Mouse (Mus musculus): ENCODE results near the gene Irak3. TPM values are rescaled to one million over a fixed set of nuclear protein-coding genes. Genes with fewer than 3 reads are reported as not detected.

Gene Irak3
- polyA plus RNA-seq, 2 experiments, result 1.9 to 3.2 TPM

DNA sequence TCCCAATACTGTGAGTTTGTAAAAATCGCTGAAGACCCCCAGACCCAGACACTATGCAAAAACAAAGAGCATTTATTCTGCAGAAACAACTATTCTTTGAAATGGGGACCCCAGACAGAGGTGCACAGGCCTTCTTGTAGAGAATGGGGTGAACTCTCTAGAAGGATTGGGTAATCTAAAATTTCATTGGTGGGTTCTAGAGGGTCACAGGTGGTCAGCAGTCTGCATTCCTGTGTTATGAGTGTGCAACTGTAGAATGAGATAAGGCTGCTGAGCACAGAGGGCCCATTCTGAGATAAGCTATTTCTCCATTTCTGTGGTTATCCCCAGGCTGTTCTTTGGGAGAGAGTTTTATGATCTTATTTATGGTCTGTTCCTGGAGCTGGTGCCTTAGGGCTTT is 33.9 kb downstream of the Irak3 start:
- H3K9me3 ChIP-seq (ENCODE audit: control insufficient read depth, low read length), result no peaks in the 10 kb centered on the region; the same call in 1 of the 2 replicates
- DNase-seq (ENCODE audit: low spot score) (no peak), ATAC-seq (ENCODE audit: low FRiP score, low read depth) (no peak; the same call in 1 of the 2 replicates)
- H3K36me3 ChIP-seq (ENCODE audit: control insufficient read depth, insufficient read depth, low read length), result no peaks in the 10 kb centered on the region
- H3K4me1 ChIP-seq (ENCODE audit: control insufficient read depth, insufficient read depth, low read length), result no peaks in the 10 kb centered on the region
- no peak overlapping the region for H3K4me2 ChIP-seq (replicated peaks; ENCODE audit: low read depth, low read length, severe bottlenecking)
- H3K4me3 ChIP-seq (replicated peaks; ENCODE audit: low read length), result no peak overlapping the region
- no peaks in the 10 kb centered on the region for H3K27me3 ChIP-seq (ENCODE audit: control insufficient read depth, insufficient read depth, low read length)
- no peak for TF ChIP-seq POLR2A (IDR thresholded peaks at IDR 0.05; ENCODE audit: borderline replicate concordance, extremely low read depth, insufficient read depth, insufficient read length)
- H3K27ac ChIP-seq (replicated peaks; ENCODE audit: low read depth, low read length), result no peak overlapping the region
- no peak overlapping the region for H3K9ac ChIP-seq (ENCODE audit: low read depth, low read length, severe bottlenecking)
- 73% methylated on average over 1 of the region's 1 CpGs for WGBS

DNA sequence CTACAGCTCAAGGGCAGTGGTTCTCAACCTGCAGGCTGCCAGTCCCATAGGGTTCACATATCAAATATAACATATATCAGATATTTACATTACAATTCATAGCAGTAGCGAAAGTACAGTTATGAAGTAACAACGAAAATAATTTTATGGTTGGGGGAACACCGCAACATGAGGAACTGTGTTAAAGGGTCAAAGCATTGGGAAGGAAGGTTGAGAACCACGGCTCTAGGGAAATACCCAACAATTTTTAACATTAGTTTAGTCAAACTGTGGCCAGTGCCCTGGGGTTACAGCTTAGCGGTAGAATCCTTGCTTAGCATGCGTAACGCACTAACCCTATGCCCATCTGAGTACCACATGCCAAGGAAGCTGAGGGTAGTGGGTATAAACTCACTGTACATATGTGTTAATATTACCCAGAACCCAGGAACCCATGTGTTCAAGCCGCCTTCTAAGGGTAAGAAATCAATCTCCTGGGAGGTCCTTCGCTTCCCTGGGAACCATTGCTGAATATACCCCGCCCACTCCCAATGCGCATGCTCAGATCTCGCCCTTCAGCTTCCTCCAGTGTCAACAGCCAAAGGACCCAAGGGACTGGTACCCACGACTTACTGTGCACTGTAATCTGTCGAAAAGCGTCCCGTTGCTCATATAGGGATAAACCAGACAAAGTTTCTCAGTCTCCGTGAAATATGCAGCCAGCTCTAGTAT is 36.0 kb downstream of the Irak3 start:
- WGBS, result 91% methylated on average over 17 of the region's 17 CpGs
- H3K9me3 ChIP-seq (ENCODE audit: control insufficient read depth, low read length), result no peaks in the 10 kb centered on the region
- no peak for DNase-seq (ENCODE audit: low spot score)
- no peak overlapping the region for H3K9ac ChIP-seq (ENCODE audit: low read depth, low read length, severe bottlenecking)
- H3K4me1 ChIP-seq (ENCODE audit: control insufficient read depth, insufficient read depth, low read length), result no peaks in the 10 kb centered on the region
- no peaks in the 10 kb centered on the region for H3K27me3 ChIP-seq (ENCODE audit: control insufficient read depth, insufficient read depth, low read length)
- ATAC-seq (ENCODE audit: low FRiP score, low read depth), result no peak
- H3K36me3 ChIP-seq (ENCODE audit: control insufficient read depth, insufficient read depth, low read length), result no peaks in the 10 kb centered on the region
- no peak overlapping the region for H3K4me3 ChIP-seq (replicated peaks; ENCODE audit: low read length)
- H3K27ac ChIP-seq (replicated peaks; ENCODE audit: low read depth, low read length), result no peak overlapping the region
- TF ChIP-seq POLR2A (IDR thresholded peaks at IDR 0.05; ENCODE audit: borderline replicate concordance, extremely low read depth, insufficient read depth, insufficient read length), result no peak
- no peak overlapping the region for H3K4me2 ChIP-seq (replicated peaks; ENCODE audit: low read depth, low read length, severe bottlenecking)

DNA sequence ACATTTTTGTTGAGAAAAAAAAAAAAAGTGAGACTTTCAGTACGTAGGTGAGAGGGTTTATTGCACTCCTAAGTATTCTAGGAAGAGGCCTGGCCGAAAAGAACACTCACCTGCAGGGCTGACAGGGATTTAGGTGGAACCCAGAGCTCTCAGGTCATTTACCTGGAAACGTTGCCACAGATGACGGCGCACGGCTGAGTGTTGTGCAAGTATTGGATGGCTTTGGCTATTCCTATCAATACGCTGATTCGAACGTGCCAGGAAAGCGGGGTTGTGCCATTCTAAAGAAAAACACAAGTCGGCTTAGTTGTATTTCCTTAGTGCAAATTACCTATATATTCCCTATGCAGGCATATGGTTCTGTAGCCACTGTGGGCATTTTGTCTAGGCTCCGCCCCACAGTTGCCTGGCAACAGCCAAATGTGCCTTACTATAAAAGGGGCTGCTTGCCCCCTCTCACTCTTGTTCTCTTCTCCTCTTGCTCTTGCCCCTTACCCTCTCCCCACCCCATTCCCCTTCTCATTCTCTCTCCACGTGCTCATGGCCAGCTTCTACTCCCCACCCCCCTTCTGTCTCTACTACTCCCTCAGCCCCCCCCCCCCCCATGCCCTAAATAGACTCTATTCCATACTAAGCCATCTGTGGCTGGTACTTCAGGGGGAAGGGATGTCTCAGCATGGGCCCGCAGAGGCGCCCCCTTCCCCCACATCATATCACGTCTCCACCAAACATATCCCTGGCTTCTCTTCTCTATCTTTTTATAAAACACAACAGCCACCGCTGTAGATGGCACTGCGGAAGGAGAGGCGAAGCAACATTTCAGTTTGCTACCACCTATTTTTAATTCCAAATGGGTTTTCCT is 36.8 kb downstream of the Irak3 start:
- WGBS, result 83% methylated on average over 19 of the region's 19 CpGs
- ATAC-seq (ENCODE audit: low FRiP score, low read depth), result no peak

DNA sequence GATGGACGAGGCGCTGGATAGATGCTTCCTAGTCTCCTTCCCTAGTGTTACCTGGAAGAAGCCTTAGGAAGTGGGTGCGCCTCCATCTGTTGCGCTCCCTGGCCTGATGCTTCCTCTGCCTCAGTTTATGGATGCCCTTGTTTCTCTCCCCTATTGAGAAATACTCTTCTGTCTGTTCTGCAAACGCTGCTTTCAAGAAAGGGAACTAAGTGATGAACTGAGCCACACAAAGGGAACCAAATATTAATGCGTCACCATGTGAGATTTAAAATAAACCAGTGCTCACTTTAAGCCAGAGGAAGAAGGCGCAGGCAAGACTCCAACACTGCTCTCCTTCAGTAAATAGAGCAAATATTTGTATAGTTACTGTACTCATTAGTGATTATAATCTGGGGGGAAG is 38.4 kb downstream of the Irak3 start:
- ATAC-seq (ENCODE audit: low FRiP score, low read depth) (no peak), DNase-seq (ENCODE audit: low spot score) (no peak)
- Histone ChIP-seq H3K27me3 (ENCODE audit: control insufficient read depth, insufficient read depth, low read length) (no peaks in the 10 kb centered on the region), H3K27ac (replicated peaks; ENCODE audit: low read depth, low read length) (no peak overlapping the region), H3K9me3 (ENCODE audit: control insufficient read depth, low read length) (no peaks in the 10 kb centered on the region), H3K4me3 (replicated peaks; ENCODE audit: low read length) (no peak overlapping the region), H3K4me1 (ENCODE audit: control insufficient read depth, insufficient read depth, low read length) (no peaks in the 10 kb centered on the region), H3K36me3 (ENCODE audit: control insufficient read depth, insufficient read depth, low read length) (no peaks in the 10 kb centered on the region), H3K4me2 (replicated peaks; ENCODE audit: low read depth, low read length, severe bottlenecking) (no peak overlapping the region), H3K9ac (ENCODE audit: low read depth, low read length, severe bottlenecking) (no peak overlapping the region)
- WGBS, result 92% methylated on average over 7 of the region's 7 CpGs
- no peak for TF ChIP-seq POLR2A (IDR thresholded peaks at IDR 0.05; ENCODE audit: borderline replicate concordance, extremely low read depth, insufficient read depth, insufficient read length)

More for the DNA sequence above, 36.8 kb downstream of the Irak3 start:
- no peak overlapping the region for H3K4me2 ChIP-seq (replicated peaks; ENCODE audit: low read depth, low read length, severe bottlenecking)
- no peak for DNase-seq (ENCODE audit: low spot score)
- H3K4me3 ChIP-seq (replicated peaks; ENCODE audit: low read length), result no peak overlapping the region
- H3K9me3 ChIP-seq (ENCODE audit: control insufficient read depth, low read length), result no peaks in the 10 kb centered on the region
- no peaks in the 10 kb centered on the region for H3K27me3 ChIP-seq (ENCODE audit: control insufficient read depth, insufficient read depth, low read length)
- H3K9ac ChIP-seq (ENCODE audit: low read depth, low read length, severe bottlenecking), result no peak overlapping the region
- TF ChIP-seq POLR2A (IDR thresholded peaks at IDR 0.05; ENCODE audit: borderline replicate concordance, extremely low read depth, insufficient read depth, insufficient read length), result no peak
- H3K4me1 ChIP-seq (ENCODE audit: control insufficient read depth, insufficient read depth, low read length), result no peaks in the 10 kb centered on the region
- H3K27ac ChIP-seq (replicated peaks; ENCODE audit: low read depth, low read length), result no peak overlapping the region
- H3K36me3 ChIP-seq (ENCODE audit: control insufficient read depth, insufficient read depth, low read length), result no peaks in the 10 kb centered on the region

DNA sequence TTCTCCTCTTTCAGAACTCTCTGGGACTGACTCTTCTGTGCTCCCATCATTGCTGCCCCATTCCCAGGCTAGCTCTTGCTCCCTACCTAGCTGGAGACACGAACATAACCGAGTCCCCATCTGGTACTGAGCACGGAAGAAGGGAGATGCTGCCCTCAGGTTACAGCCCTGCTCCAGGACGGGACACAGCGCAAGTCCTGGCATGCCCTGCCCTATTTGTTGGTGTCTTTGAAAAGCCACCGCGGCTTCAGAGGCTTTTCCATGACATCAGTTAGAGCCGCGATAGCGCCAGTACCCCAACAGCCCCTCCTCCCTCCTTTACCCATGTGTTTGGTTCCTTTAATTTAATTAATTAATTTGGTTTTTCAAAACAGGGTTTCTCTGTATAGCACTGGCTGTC is 39.1 kb downstream of the Irak3 start:
- no peaks in the 10 kb centered on the region for H3K27me3 ChIP-seq (ENCODE audit: control insufficient read depth, insufficient read depth, low read length)
- no peaks in the 10 kb centered on the region for H3K9me3 ChIP-seq (ENCODE audit: control insufficient read depth, low read length)
- H3K4me1 ChIP-seq (ENCODE audit: control insufficient read depth, insufficient read depth, low read length), result no peaks in the 10 kb centered on the region
- no peak overlapping the region for H3K9ac ChIP-seq (ENCODE audit: low read depth, low read length, severe bottlenecking)
- H3K36me3 ChIP-seq (ENCODE audit: control insufficient read depth, insufficient read depth, low read length), result no peaks in the 10 kb centered on the region
- WGBS, result 78% methylated on average over 10 of the region's 10 CpGs
- ATAC-seq (ENCODE audit: low FRiP score, low read depth), result no peak
- DNase-seq (ENCODE audit: low spot score), result no peak
- H3K27ac ChIP-seq (replicated peaks; ENCODE audit: low read depth, low read length), result no peak overlapping the region
- no peak overlapping the region for H3K4me3 ChIP-seq (replicated peaks; ENCODE audit: low read length)
- TF ChIP-seq POLR2A (IDR thresholded peaks at IDR 0.05; ENCODE audit: borderline replicate concordance, extremely low read depth, insufficient read depth, insufficient read length), result no peak
- H3K4me2 ChIP-seq (replicated peaks; ENCODE audit: low read depth, low read length, severe bottlenecking), result no peak overlapping the region
